Mouse (Mus musculus): Measurements from ENCODE around the gene Rps7. TPM values are rescaled to one million over a fixed set of nuclear protein-coding genes. Genes with fewer than 3 reads are reported as not detected.

Gene Rps7
- polyA plus RNA-seq, 1 experiment from 2014 or later, result 621 TPM

DNA sequence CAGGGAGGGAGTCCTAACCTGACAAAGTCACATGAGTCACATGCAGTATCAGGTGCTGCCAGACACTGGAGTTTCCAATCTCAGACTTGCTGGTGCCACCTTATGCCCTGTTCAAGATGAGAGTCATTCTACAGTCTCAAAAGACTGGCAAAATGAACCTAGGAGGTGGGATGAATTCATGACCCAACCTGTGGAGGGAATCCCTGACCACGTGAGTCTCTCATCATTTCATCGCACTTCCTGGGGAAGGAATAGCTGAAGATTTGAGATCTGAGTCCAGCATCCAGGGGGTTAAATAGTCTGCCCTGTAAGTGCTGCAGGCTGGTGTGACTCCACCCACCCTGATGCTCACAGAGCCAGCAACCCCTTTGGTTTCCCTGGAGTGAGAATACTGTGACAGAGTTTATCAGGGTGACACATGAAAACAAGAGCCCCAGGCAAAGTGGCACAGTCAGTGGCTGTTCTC, 37.2 kb downstream of the Rps7 start:
- ATAC-seq (ENCODE audit: low FRiP score) (no peak), DNase-seq (ENCODE audit: low spot score) (no peak)
- Histone ChIP-seq H3K27me3 (ENCODE audit: control insufficient read depth, insufficient read depth, low read length) (no peaks in the 10 kb centered on the region), H3K27ac (no peak overlapping the region), H3K4me1 (replicated peaks; ENCODE audit: control insufficient read depth, insufficient read depth, low read length) (0 out of 2 replicates have a peak, but pooled peaks cover 9% of the 10 kb centered on the region), H3K36me3 (replicated peaks; ENCODE audit: control insufficient read depth, insufficient read depth) (no peaks in the 10 kb centered on the region), H3K4me2 (replicated peaks) (no peak overlapping the region), H3K9me3 (ENCODE audit: control insufficient read depth, low read length) (no peaks in the 10 kb centered on the region), H3K9ac (no peak overlapping the region; the same call in 1 of the 2 replicates), H3K4me3 (replicated peaks; ENCODE audit: low read length) (no peak overlapping the region)
- WGBS, result 75% methylated on average over 2 of the region's 2 CpGs

DNA sequence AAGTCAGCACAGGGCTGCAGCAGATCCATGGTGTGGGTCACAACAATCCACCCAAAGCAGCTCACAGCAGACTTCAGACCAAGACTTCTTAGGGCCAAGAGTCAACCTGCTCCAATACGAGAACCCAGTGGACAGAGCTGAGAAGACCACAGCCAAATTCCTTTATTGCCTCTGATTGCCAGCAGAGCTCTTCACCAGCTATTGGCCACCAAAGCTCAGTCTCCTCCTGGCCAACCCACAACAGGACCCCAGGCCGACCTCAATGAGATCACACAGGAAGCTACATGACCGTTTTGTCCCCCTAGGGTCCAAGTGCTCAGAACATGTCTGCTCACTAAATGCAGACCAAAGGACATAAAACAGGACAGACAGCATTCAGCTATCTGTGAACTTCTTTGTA, 37.6 kb downstream of the Rps7 start:
- H3K9ac ChIP-seq, result no peak overlapping the region
- WGBS, result 75% methylated on average over 3 of the region's 3 CpGs
- 0 out of 2 replicates have a peak, but pooled peaks cover 9% of the 10 kb centered on the region for H3K4me1 ChIP-seq (replicated peaks; ENCODE audit: control insufficient read depth, insufficient read depth, low read length)
- H3K27ac ChIP-seq, result no peak overlapping the region
- H3K4me2 ChIP-seq (replicated peaks), result no peak overlapping the region
- no peak overlapping the region for H3K4me3 ChIP-seq (replicated peaks; ENCODE audit: low read length)
- no peaks in the 10 kb centered on the region for H3K9me3 ChIP-seq (ENCODE audit: control insufficient read depth, low read length)
- no peaks in the 10 kb centered on the region for H3K36me3 ChIP-seq (replicated peaks; ENCODE audit: control insufficient read depth, insufficient read depth)
- DNase-seq (ENCODE audit: low spot score) (no peak), ATAC-seq (ENCODE audit: low FRiP score) (no peak)
- no peaks in the 10 kb centered on the region for H3K27me3 ChIP-seq (ENCODE audit: control insufficient read depth, insufficient read depth, low read length)

DNA sequence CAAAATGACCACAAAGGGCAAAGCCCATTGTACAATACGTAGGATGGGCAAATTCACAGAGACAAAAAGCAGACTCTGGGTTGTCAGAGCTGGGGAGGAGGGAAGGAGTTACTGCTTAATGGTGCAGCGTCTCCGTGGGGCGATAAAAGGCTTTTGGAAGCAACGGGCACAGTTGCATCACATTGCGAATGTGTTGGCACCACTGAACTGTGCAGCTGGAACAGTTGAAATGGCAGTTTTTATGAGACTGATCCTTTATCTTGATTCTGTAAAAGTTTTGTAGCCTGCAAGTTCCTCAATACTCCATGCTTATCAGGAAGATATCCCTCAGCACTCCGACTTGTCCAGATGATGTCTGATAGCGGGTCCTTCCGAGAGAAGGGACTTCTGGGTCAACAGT, 38.1 kb downstream of the Rps7 start:
- 0 out of 2 replicates have a peak, but pooled peaks cover 9% of the 10 kb centered on the region for H3K4me1 ChIP-seq (replicated peaks; ENCODE audit: control insufficient read depth, insufficient read depth, low read length)
- no peak for ATAC-seq (ENCODE audit: low FRiP score)
- H3K27me3 ChIP-seq (ENCODE audit: control insufficient read depth, insufficient read depth, low read length), result no peaks in the 10 kb centered on the region
- H3K27ac ChIP-seq, result no peak overlapping the region
- no peaks in the 10 kb centered on the region for H3K9me3 ChIP-seq (ENCODE audit: control insufficient read depth, low read length)
- 75% methylated on average over 9 of the region's 9 CpGs for WGBS
- H3K36me3 ChIP-seq (replicated peaks; ENCODE audit: control insufficient read depth, insufficient read depth), result no peaks in the 10 kb centered on the region
- no peak overlapping the region for H3K4me3 ChIP-seq (replicated peaks; ENCODE audit: low read length)
- no peak for DNase-seq (ENCODE audit: low spot score)
- H3K4me2 ChIP-seq (replicated peaks), result no peak overlapping the region
- H3K9ac ChIP-seq, result no peak overlapping the region

DNA sequence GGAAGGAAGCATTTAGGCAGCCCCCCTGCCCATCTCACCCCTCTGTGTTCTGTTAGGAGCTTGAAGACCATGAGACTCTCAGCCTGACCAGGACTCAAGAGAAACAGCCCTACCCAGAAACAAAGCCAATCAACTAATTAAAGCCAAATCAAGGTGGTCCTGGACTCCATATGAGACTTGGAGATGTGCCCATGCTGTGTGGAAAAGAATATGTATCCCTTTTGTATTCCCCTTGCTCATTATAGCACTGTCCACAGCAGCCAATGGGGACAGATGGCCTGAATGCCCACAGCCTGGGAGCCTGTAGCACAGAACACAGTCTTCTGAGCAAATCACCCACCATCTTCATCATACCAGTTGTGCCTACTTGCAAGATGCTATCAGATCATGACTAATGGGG, 38.9 kb downstream of the Rps7 start:
- Histone ChIP-seq H3K36me3 (replicated peaks; ENCODE audit: control insufficient read depth, insufficient read depth) (no peaks in the 10 kb centered on the region), H3K4me2 (replicated peaks) (no peak overlapping the region), H3K9me3 (ENCODE audit: control insufficient read depth, low read length) (no peaks in the 10 kb centered on the region), H3K27me3 (ENCODE audit: control insufficient read depth, insufficient read depth, low read length) (no peaks in the 10 kb centered on the region), H3K4me3 (replicated peaks; ENCODE audit: low read length) (no peak overlapping the region), H3K4me1 (replicated peaks; ENCODE audit: control insufficient read depth, insufficient read depth, low read length) (0 out of 2 replicates have a peak, but pooled peaks cover 9% of the 10 kb centered on the region), H3K9ac (no peak overlapping the region), H3K27ac (no peak overlapping the region)
- ATAC-seq (ENCODE audit: low FRiP score) (no peak), DNase-seq (ENCODE audit: low spot score) (no peak)

DNA sequence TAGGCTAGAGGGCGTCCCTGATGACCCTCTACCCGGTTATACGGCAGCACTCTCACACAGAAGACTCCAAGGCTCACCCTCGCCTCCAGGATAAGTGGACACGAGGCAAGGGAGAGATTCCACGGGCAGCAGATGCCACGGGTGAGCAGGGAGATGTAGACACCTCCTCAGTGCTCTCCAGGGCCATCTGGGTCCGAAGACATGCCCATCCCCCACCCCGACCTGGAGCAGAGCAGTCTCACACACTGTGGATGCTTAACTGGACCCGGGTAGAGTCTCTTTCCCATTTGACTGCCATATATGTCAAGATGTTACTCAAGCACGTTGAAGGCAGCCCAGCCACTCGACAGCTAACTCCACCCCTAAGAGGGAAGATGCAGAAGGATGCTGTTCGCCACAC, 45.3 kb downstream of the Rps7 start:
- Histone ChIP-seq H3K9ac (no peak overlapping the region), H3K4me3 (replicated peaks; ENCODE audit: low read length) (no peak overlapping the region), H3K9me3 (ENCODE audit: control insufficient read depth, low read length) (no peaks in the 10 kb centered on the region), H3K4me1 (replicated peaks; ENCODE audit: control insufficient read depth, insufficient read depth, low read length) (peaks cover 25% of the 10 kb centered on the region), H3K36me3 (replicated peaks; ENCODE audit: control insufficient read depth, insufficient read depth) (no peaks in the 10 kb centered on the region), H3K27me3 (ENCODE audit: control insufficient read depth, insufficient read depth, low read length) (no peaks in the 10 kb centered on the region), H3K4me2 (replicated peaks) (0 out of 2 replicates have a peak overlapping the region, but pooled peaks have one; percentile 59), H3K27ac (peak overlapping the region; percentile 86; the same call in 1 of the 2 replicates)
- ATAC-seq (ENCODE audit: low FRiP score) (no peak), DNase-seq (ENCODE audit: low spot score) (no peak)
- WGBS, result 47% methylated on average over 13 of the region's 13 CpGs

DNA sequence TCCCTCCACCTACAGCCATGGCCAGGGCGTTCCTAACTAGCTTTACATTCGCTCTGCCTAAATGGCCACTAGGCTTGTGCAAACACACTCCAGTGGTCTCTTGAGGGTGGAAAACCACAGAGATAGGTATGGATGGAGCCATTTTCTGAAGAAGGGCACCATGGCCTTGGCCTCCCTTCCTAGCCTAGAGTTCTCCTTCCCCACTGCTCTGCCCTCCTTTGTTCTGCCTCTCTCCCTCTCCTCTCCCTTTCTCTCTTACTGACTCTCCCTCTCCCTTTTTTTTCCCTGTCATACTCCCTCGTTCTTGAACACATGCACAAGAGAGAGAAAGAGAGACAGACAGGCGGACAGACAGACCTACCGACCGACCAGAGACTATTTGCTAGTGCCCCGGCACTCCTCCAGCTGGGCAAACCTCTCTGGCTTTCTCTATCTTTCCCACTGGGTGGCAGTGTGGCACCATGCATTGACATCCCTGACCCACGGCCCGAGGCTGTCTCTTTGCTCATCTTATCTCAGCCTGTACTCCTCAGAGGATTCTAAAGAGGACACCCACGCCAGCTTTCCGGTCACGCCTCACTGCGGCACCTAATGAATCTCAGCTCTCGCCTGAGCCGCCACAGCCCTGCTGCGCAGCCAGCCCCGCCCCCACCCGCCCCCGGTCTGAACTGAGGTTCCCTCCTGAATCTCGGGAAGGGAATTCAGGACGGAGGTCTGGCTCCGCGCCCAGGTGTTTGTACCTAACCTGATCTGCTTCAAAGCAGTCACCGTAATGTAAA, 46.5 kb downstream of the Rps7 start:
- ATAC-seq (ENCODE audit: low FRiP score) (peak; percentile 95), DNase-seq (ENCODE audit: low spot score) (peak; percentile 92)
- Histone ChIP-seq H3K9ac (peak overlapping the region; percentile 55), H3K9me3 (ENCODE audit: control insufficient read depth, low read length) (no peaks in the 10 kb centered on the region), H3K27ac (peak overlapping the region; percentile 86), H3K4me1 (replicated peaks; ENCODE audit: control insufficient read depth, insufficient read depth, low read length) (peaks cover 25% of the 10 kb centered on the region), H3K4me3 (replicated peaks; ENCODE audit: low read length) (peak overlapping the region; percentile 28), H3K4me2 (replicated peaks) (peak overlapping the region; percentile 59), H3K36me3 (replicated peaks; ENCODE audit: control insufficient read depth, insufficient read depth) (no peaks in the 10 kb centered on the region), H3K27me3 (ENCODE audit: control insufficient read depth, insufficient read depth, low read length) (no peaks in the 10 kb centered on the region)
- 9% methylated on average over 24 of the region's 24 CpGs for WGBS

DNA sequence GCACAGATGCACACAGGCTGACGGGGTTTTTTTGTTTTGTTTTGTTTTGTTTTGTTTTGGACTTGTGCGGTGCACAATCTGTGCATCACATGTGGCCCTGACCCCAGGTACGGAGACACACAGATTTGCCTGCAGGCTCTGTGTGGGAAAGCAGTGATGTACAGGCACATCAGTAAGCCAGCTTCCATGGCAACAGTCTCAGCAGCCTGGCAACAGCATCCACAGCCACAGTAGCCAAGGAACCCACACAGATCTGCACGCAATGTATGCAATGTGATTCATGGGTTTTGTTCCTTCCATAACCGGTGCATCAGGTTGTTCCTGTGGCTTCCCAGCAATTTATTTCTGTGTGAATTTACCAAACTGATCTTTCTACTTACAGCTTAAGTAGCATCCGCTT, 47.8 kb downstream of the Rps7 start:
- Histone ChIP-seq H3K4me2 (replicated peaks) (no peak overlapping the region), H3K4me1 (replicated peaks; ENCODE audit: control insufficient read depth, insufficient read depth, low read length) (peaks cover 25% of the 10 kb centered on the region), H3K27ac (peak overlapping the region; percentile 86), H3K4me3 (replicated peaks; ENCODE audit: low read length) (no peak overlapping the region), H3K9ac (no peak overlapping the region), H3K36me3 (replicated peaks; ENCODE audit: control insufficient read depth, insufficient read depth) (no peaks in the 10 kb centered on the region), H3K27me3 (ENCODE audit: control insufficient read depth, insufficient read depth, low read length) (no peaks in the 10 kb centered on the region), H3K9me3 (ENCODE audit: control insufficient read depth, low read length) (no peaks in the 10 kb centered on the region)
- ATAC-seq (ENCODE audit: low FRiP score) (no peak), DNase-seq (ENCODE audit: low spot score) (peak; percentile 56)
- WGBS, result 37% methylated on average over 6 of the region's 6 CpGs

DNA sequence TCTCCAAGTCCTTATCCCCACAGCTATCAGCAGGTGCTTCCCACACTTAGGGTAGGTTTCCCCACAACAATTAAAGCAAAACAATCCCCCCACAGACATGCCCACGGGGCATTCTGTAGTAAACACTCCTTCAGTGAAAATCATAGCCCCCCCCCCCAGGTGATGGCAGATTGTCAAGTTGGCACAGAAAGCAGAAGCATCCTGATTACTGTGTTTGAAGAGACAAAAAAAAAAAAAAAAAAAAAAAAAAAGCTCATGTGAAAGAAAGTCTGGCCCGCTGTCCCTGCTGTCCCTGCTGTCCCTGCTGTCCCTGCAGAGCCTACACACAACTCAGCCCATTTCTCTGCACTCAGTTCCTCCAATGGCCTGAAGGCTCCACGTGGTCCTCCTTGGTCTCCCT, 51.7 kb downstream of the Rps7 start:
- Histone ChIP-seq H3K27me3 (ENCODE audit: control insufficient read depth, insufficient read depth, low read length) (no peaks in the 10 kb centered on the region), H3K9me3 (ENCODE audit: control insufficient read depth, low read length) (no peaks in the 10 kb centered on the region), H3K36me3 (replicated peaks; ENCODE audit: control insufficient read depth, insufficient read depth) (no peaks in the 10 kb centered on the region), H3K4me3 (replicated peaks; ENCODE audit: low read length) (no peak overlapping the region), H3K9ac (no peak overlapping the region), H3K4me2 (replicated peaks) (no peak overlapping the region), H3K27ac (no peak overlapping the region), H3K4me1 (replicated peaks; ENCODE audit: control insufficient read depth, insufficient read depth, low read length) (peaks cover 14% of the 10 kb centered on the region)
- 55% methylated on average over 3 of the region's 3 CpGs for WGBS
- DNase-seq (ENCODE audit: low spot score) (no peak), ATAC-seq (ENCODE audit: low FRiP score) (no peak)

DNA sequence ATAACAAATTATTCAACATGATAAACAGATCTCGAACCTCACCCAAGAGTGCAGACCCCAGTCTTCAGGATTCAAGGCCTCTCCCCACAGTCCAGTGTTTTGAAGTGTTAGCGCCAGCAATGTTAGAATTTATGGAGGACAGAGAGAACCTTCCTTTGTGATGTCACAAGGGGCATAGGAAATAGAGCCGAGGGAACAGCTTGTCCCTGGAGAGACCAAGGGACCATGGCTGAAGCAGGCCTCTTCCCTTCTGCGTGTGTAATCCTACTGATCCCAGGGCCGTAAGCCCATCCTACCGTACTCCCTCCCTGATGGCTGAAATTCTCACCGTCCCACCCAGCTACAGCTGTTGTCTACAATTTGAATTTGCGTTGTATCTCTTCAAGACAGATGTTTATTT, 53.3 kb downstream of the Rps7 start, which contains the start of gene Allc:
Gene Allc, minus strand, starts transcription at position 101 of the 400 bp plus-strand sequence.
- Histone ChIP-seq H3K27ac (no peak within 1 kb of the TSS), H3K4me3 (replicated peaks; ENCODE audit: low read length) (no peak within 1 kb of the TSS), H3K4me1 (replicated peaks; ENCODE audit: control insufficient read depth, insufficient read depth, low read length) (no peaks in the 10 kb centered on the region), H3K27me3 (ENCODE audit: control insufficient read depth, insufficient read depth, low read length) (no peaks in the 10 kb centered on the region), H3K9me3 (ENCODE audit: control insufficient read depth, low read length) (no peaks in the 10 kb centered on the region; the same call in 1 of the 2 replicates), H3K36me3 (replicated peaks; ENCODE audit: control insufficient read depth, insufficient read depth) (no peaks in the 10 kb centered on the region), H3K4me2 (replicated peaks) (no peak within 1 kb of the TSS), H3K9ac (no peak within 1 kb of the TSS)
- DNase-seq (ENCODE audit: low spot score) (no peak), ATAC-seq (ENCODE audit: low FRiP score) (no peak)
- WGBS, result 88% methylated on average over 8 of the region's 8 CpGs
